Mouse (Mus musculus) forebrain, embryonic 10.5 days (tissue): ENCODE data around the gene Cfap161. TPM values are rescaled to one million over a fixed set of nuclear protein-coding genes. Genes with fewer than 3 reads are reported as not detected.

Experiments
- DNase-seq: peaks from one replicate; pipeline ENCODE4 v3.0.0-alpha.2; 2017; ENCODE audit warnings: low spot score; ENCODE audit errors: extremely low spot score
- H3K27ac ChIP-seq: fragments of 300-500 bp; sonication (generic); 2 replicates; pipeline ENCODE4 v1.5.1; 2016; ENCODE audit warnings: mild to moderate bottlenecking
- H3K27me3 ChIP-seq: fragments of 300-500 bp; sonication (generic); 2 replicates; pipeline ENCODE4 v1.6.1; 2016; ENCODE audit warnings: mild to moderate bottlenecking; ENCODE audit not compliant: poor library complexity, severe bottlenecking
- H3K36me3 ChIP-seq: fragments of 300-500 bp; sonication (generic); replicated peaks from 2 replicates; pipeline ENCODE4 v1.6.1; 2016; ENCODE audit warnings: mild to moderate bottlenecking, moderate library complexity
- H3K4me1 ChIP-seq: fragments of 300-500 bp; sonication (generic); 2 replicates; pipeline ENCODE4 v1.6.1; 2016
- H3K4me3 ChIP-seq: fragments of 300-500 bp; sonication (generic); 2 replicates; pipeline ENCODE4 v1.5.1; 2016; ENCODE audit warnings: mild to moderate bottlenecking, moderate library complexity
- H3K9me3 ChIP-seq: fragments of 300-500 bp; sonication (generic); 2 replicates; pipeline ENCODE4 v1.6.1; 2016; ENCODE audit warnings: mild to moderate bottlenecking, moderate library complexity
- WGBS: fragments of 180-500 bp; shearing (Covaris S2); methylation state at CpG from one replicate; pipeline ENCODE4 v1.1.7; 2016; 5-methylcytosine and 5-hydroxymethylcytosine counted together
- polyA plus RNA-seq: library from polyadenylated mRNA; unstranded; fragments of >200 nt; fragmentation: Nextera tagmentation; extraction: Ambion mirVana; gene quantifications from 2 replicates; pipeline ENCODE4 v1.2.1, GENCODE M21; 2016

The Cfap161 gene
- polyA plus RNA-seq, result 0.12 TPM in 1 of 2 replicates, not detected in the other

GRCm38 (mm10) chr7:83794705-83795104 lies at the start of gene Cfap161:
Cfap161 (minus strand) TSS chr7:83794880.
- peak; percentile 88 for DNase-seq
- Histone ChIP-seq H3K36me3 (no peaks in the 10 kb centered on the region), H3K4me3 (peak within 1 kb of the TSS; percentile 30), H3K27ac (no peak within 1 kb of the TSS), H3K27me3 (no peaks in the 10 kb centered on the region), H3K9me3 (no peaks in the 10 kb centered on the region), H3K4me1 (peaks cover 11% of the 10 kb centered on the region)
- 6% methylated on average over 14 of the region's 14 CpGs for WGBS

- 57% methylated on average over 6 of the region's 6 CpGs for WGBS
- Histone ChIP-seq H3K9me3 (no peaks in the 10 kb centered on the region), H3K4me3 (no peak overlapping the region), H3K27me3 (no peaks in the 10 kb centered on the region), H3K4me1 (peaks cover 15% of the 10 kb centered on the region), H3K36me3 (no peaks in the 10 kb centered on the region), H3K27ac (no peak overlapping the region)
- DNase-seq, result no peak
These were observed 48.0 kb upstream of the Cfap161 start for GRCm38 (mm10) chr7:83842486-83843259.

- 94% methylated on average over 2 of the region's 2 CpGs for WGBS
- H3K4me1 ChIP-seq, result peaks cover 5% of the 10 kb centered on the region; the same call in 1 of the 2 replicates
- H3K36me3 ChIP-seq, result no peaks in the 10 kb centered on the region
- H3K9me3 ChIP-seq, result no peaks in the 10 kb centered on the region
- DNase-seq, result no peak
- H3K27me3 ChIP-seq, result no peaks in the 10 kb centered on the region
- H3K27ac ChIP-seq, result no peak overlapping the region
- H3K4me3 ChIP-seq, result no peak overlapping the region
These were observed 45.4 kb upstream of the Cfap161 start for GRCm38 (mm10) chr7:83840076-83840475.

GRCm38 (mm10) chr7:83838525-83839224 lies 44.0 kb upstream of the Cfap161 start:
- H3K4me1 ChIP-seq, result peaks cover 5% of the 10 kb centered on the region; the same call in 1 of the 2 replicates
- no peaks in the 10 kb centered on the region for H3K27me3 ChIP-seq
- DNase-seq, result no peak
- no peaks in the 10 kb centered on the region for H3K9me3 ChIP-seq
- WGBS, result 81% methylated on average over 5 of the region's 5 CpGs
- H3K36me3 ChIP-seq, result no peaks in the 10 kb centered on the region
- no peak overlapping the region for H3K27ac ChIP-seq
- H3K4me3 ChIP-seq, result no peak overlapping the region

GRCm38 (mm10) chr7:83829355-83829754 lies 34.7 kb upstream of the Cfap161 start:
- Histone ChIP-seq H3K4me3 (no peak overlapping the region), H3K27ac (no peak overlapping the region), H3K4me1 (peaks cover 8% of the 10 kb centered on the region; the same call in 1 of the 2 replicates), H3K27me3 (no peaks in the 10 kb centered on the region), H3K9me3 (no peaks in the 10 kb centered on the region), H3K36me3 (no peaks in the 10 kb centered on the region)
- no peak for DNase-seq
- 88% methylated on average over 7 of the region's 7 CpGs for WGBS

GRCm38 (mm10) chr7:83827402-83828076 lies 32.9 kb upstream of the Cfap161 start:
- no peak overlapping the region for H3K27ac ChIP-seq
- DNase-seq, result no peak
- H3K36me3 ChIP-seq, result no peaks in the 10 kb centered on the region
- peaks cover 8% of the 10 kb centered on the region; the same call in 1 of the 2 replicates for H3K4me1 ChIP-seq
- no peak overlapping the region for H3K4me3 ChIP-seq
- H3K9me3 ChIP-seq, result no peaks in the 10 kb centered on the region
- H3K27me3 ChIP-seq, result no peaks in the 10 kb centered on the region
- WGBS, result 86% methylated on average over 10 of the region's 10 CpGs

GRCm38 (mm10) chr7:83826808-83827207 lies 32.1 kb upstream of the Cfap161 start:
- 84% methylated on average over 2 of the region's 2 CpGs for WGBS
- peaks cover 8% of the 10 kb centered on the region; the same call in 1 of the 2 replicates for H3K4me1 ChIP-seq
- H3K36me3 ChIP-seq, result no peaks in the 10 kb centered on the region
- no peak overlapping the region for H3K4me3 ChIP-seq
- no peak overlapping the region for H3K27ac ChIP-seq
- no peaks in the 10 kb centered on the region for H3K9me3 ChIP-seq
- no peak for DNase-seq
- H3K27me3 ChIP-seq, result no peaks in the 10 kb centered on the region

- Histone ChIP-seq H3K4me3 (no peak overlapping the region), H3K9me3 (no peaks in the 10 kb centered on the region), H3K27me3 (no peaks in the 10 kb centered on the region), H3K27ac (no peak overlapping the region), H3K4me1 (no peaks in the 10 kb centered on the region), H3K36me3 (no peaks in the 10 kb centered on the region)
- no peak for DNase-seq
- 93% methylated on average over 2 of the region's 2 CpGs for WGBS
These were observed 27.3 kb upstream of the Cfap161 start for GRCm38 (mm10) chr7:83821951-83822350.

GRCm38 (mm10) chr7:83816886-83817285 lies 22.2 kb upstream of the Cfap161 start:
- Histone ChIP-seq H3K4me1 (peaks cover 31% of the 10 kb centered on the region), H3K4me3 (no peak overlapping the region), H3K27me3 (no peaks in the 10 kb centered on the region), H3K27ac (no peak overlapping the region), H3K36me3 (no peaks in the 10 kb centered on the region), H3K9me3 (no peaks in the 10 kb centered on the region)
- no peak for DNase-seq
- WGBS, result 94% methylated on average over 5 of the region's 5 CpGs

- WGBS, result 85% methylated on average over 1 of the region's 1 CpGs
- Histone ChIP-seq H3K9me3 (0 out of 2 replicates have a peak, but pooled peaks cover 4% of the 10 kb centered on the region), H3K27ac (no peak overlapping the region), H3K4me1 (peaks cover 44% of the 10 kb centered on the region), H3K36me3 (no peaks in the 10 kb centered on the region), H3K27me3 (0 out of 2 replicates have a peak, but pooled peaks cover 4% of the 10 kb centered on the region), H3K4me3 (no peak overlapping the region)
- no peak for DNase-seq
These were observed 21.0 kb upstream of the Cfap161 start for GRCm38 (mm10) chr7:83815646-83816045.

- 11% methylated on average over 4 of the region's 4 CpGs for WGBS
- H3K4me3 ChIP-seq, result no peak overlapping the region
- peak; percentile 74 for DNase-seq
- H3K9me3 ChIP-seq, result 0 out of 2 replicates have a peak, but pooled peaks cover 4% of the 10 kb centered on the region
- no peaks in the 10 kb centered on the region for H3K36me3 ChIP-seq
- peak overlapping the region; percentile 90 for H3K27ac ChIP-seq
- peaks cover 60% of the 10 kb centered on the region for H3K4me1 ChIP-seq
- 0 out of 2 replicates have a peak, but pooled peaks cover 4% of the 10 kb centered on the region for H3K27me3 ChIP-seq
These were observed 19.3 kb upstream of the Cfap161 start for GRCm38 (mm10) chr7:83813993-83814392.

- 0 out of 2 replicates have a peak, but pooled peaks cover 4% of the 10 kb centered on the region for H3K9me3 ChIP-seq
- H3K27me3 ChIP-seq, result 0 out of 2 replicates have a peak, but pooled peaks cover 4% of the 10 kb centered on the region
- peak overlapping the region; percentile 16; the same call in 1 of the 2 replicates for H3K4me3 ChIP-seq
- H3K4me1 ChIP-seq, result peaks cover 62% of the 10 kb centered on the region
- peak overlapping the region; percentile 90 for H3K27ac ChIP-seq
- DNase-seq, result peak; percentile 24
- H3K36me3 ChIP-seq, result no peaks in the 10 kb centered on the region
- 24% methylated on average over 3 of the region's 3 CpGs for WGBS
These were observed 18.8 kb upstream of the Cfap161 start for GRCm38 (mm10) chr7:83813465-83813864.
